Mouse (Mus musculus) midbrain, embryonic 13.5 days (tissue): ENCODE measurements around the gene Naif1. TPM values are rescaled to one million over a fixed set of nuclear protein-coding genes. Genes with fewer than 3 reads are reported as not detected.
A peak's percentile ranks its signal among the peaks of the same experiment; 100 is the strongest.

Experiments used
- ATAC-seq: fragments of 200-750 bp; cut with Nextera tagmentation; 2 replicates; pipeline ENCODE4 v1.8.0; 2017; ENCODE audit warnings: mild to moderate bottlenecking, moderate TSS enrichment, moderate library complexity
- H3K27ac ChIP-seq: fragments of 300-500 bp; sonication (generic); 2 replicates; pipeline ENCODE4 v1.5.1; 2015; ENCODE audit warnings: inconsistent platforms, mild to moderate bottlenecking, moderate library complexity
- H3K27me3 ChIP-seq: fragments of 300-500 bp; sonication (generic); 2 replicates; pipeline ENCODE4 v1.6.1; 2015; ENCODE audit warnings: mild to moderate bottlenecking, inconsistent platforms
- H3K36me3 ChIP-seq: fragments of 300-500 bp; sonication (generic); 2 replicates; pipeline ENCODE4 v1.6.1; 2015; ENCODE audit warnings: mild to moderate bottlenecking, inconsistent platforms
- H3K4me1 ChIP-seq: fragments of 300-500 bp; sonication (generic); replicated peaks from 2 replicates; pipeline ENCODE4 v1.6.1; 2015; ENCODE audit warnings: inconsistent platforms
- H3K4me2 ChIP-seq: fragments of 300-500 bp; sonication (generic); replicated peaks from 2 replicates; pipeline ENCODE4 v1.6.1; 2015; ENCODE audit warnings: moderate library complexity, mild to moderate bottlenecking, inconsistent platforms
- H3K4me3 ChIP-seq: fragments of 300-500 bp; sonication (generic); replicated peaks from 2 replicates; pipeline ENCODE4 v1.5.1; 2015; ENCODE audit warnings: mild to moderate bottlenecking, inconsistent platforms
- H3K9ac ChIP-seq: fragments of 300-500 bp; sonication (generic); replicated peaks from 2 replicates; pipeline ENCODE4 v1.6.1; 2015; ENCODE audit warnings: mild to moderate bottlenecking, inconsistent platforms
- H3K9me3 ChIP-seq: fragments of 300-500 bp; sonication (generic); 2 replicates; pipeline ENCODE4 v1.6.1; 2016; ENCODE audit warnings: mild to moderate bottlenecking, inconsistent platforms
- WGBS: fragments of 180-500 bp; shearing (Covaris S2); methylation state at CpG from one replicate; pipeline ENCODE4 v1.1.7; 2015; 5-methylcytosine and 5-hydroxymethylcytosine counted together
- polyA plus RNA-seq: library from polyadenylated mRNA; unstranded; fragments of >200 nt; fragmentation: Nextera tagmentation; extraction: Ambion mirVana; gene quantifications from 2 replicates; pipeline ENCODE4 v1.2.1, GENCODE M21; 2015

Naif1 gene
- polyA plus RNA-seq, 1 experiment from 2014 or later, result 6.1 TPM

GRCm38 (mm10) chr2:32429215-32429891, 20.9 kb upstream of the Naif1 start:
- Histone ChIP-seq H3K9me3 (no peaks in the 10 kb centered on the region), H3K4me2 (peak overlapping the region; percentile 69), H3K36me3 (no peaks in the 10 kb centered on the region), H3K27ac (peak overlapping the region; percentile 87), H3K4me3 (peak overlapping the region; percentile 59), H3K27me3 (no peaks in the 10 kb centered on the region), H3K4me1 (peaks cover 53% of the 10 kb centered on the region), H3K9ac (peak overlapping the region; percentile 79)
- no peak for ATAC-seq
- WGBS, result 78% methylated on average over 4 of the region's 4 CpGs

- peak; percentile 96 for ATAC-seq
- 5% methylated on average over 18 of the region's 18 CpGs for WGBS
- peak overlapping the region; percentile 79 for H3K9ac ChIP-seq
- H3K4me2 ChIP-seq, result peak overlapping the region; percentile 69
- H3K9me3 ChIP-seq, result no peaks in the 10 kb centered on the region
- peak overlapping the region; percentile 59 for H3K4me3 ChIP-seq
- peak overlapping the region; percentile 85 for H3K27ac ChIP-seq
- H3K27me3 ChIP-seq, result no peaks in the 10 kb centered on the region
- peaks cover 49% of the 10 kb centered on the region for H3K4me1 ChIP-seq
- H3K36me3 ChIP-seq, result no peaks in the 10 kb centered on the region
Measured at GRCm38 (mm10) chr2:32430701-32431676, 19.3 kb upstream of the Naif1 start.

- Histone ChIP-seq H3K4me3 (no peak overlapping the region), H3K27ac (peak overlapping the region; percentile 59), H3K36me3 (no peaks in the 10 kb centered on the region), H3K9me3 (no peaks in the 10 kb centered on the region), H3K4me1 (peaks cover 39% of the 10 kb centered on the region), H3K9ac (0 out of 2 replicates have a peak overlapping the region, but pooled peaks have one; percentile 41), H3K27me3 (no peaks in the 10 kb centered on the region), H3K4me2 (no peak overlapping the region)
- ATAC-seq, result 0 out of 2 replicates have a peak, but pooled peaks have one; percentile 37
- 61% methylated on average over 3 of the region's 3 CpGs for WGBS
Measured at GRCm38 (mm10) chr2:32436686-32437372, 13.4 kb upstream of the Naif1 start.

GRCm38 (mm10) chr2:32437612-32438166, 12.6 kb upstream of the Naif1 start:
- Histone ChIP-seq H3K27ac (peak overlapping the region; percentile 59; the same call in 1 of the 2 replicates), H3K4me2 (no peak overlapping the region), H3K27me3 (no peaks in the 10 kb centered on the region), H3K4me3 (no peak overlapping the region), H3K4me1 (peaks cover 37% of the 10 kb centered on the region), H3K36me3 (no peaks in the 10 kb centered on the region), H3K9ac (0 out of 2 replicates have a peak overlapping the region, but pooled peaks have one; percentile 41), H3K9me3 (no peaks in the 10 kb centered on the region)
- no peak for ATAC-seq
- WGBS, result 52% methylated on average over 2 of the region's 2 CpGs

- 84% methylated on average over 3 of the region's 3 CpGs for WGBS
- H3K4me1 ChIP-seq, result peaks cover 37% of the 10 kb centered on the region
Measured at GRCm38 (mm10) chr2:32438733-32439132, 11.5 kb upstream of the Naif1 start.

GRCm38 (mm10) chr2:32439177-32439576, 11.1 kb upstream of the Naif1 start:
- Histone ChIP-seq H3K9me3 (no peaks in the 10 kb centered on the region), H3K4me3 (no peak overlapping the region), H3K36me3 (no peaks in the 10 kb centered on the region), H3K9ac (no peak overlapping the region), H3K27me3 (no peaks in the 10 kb centered on the region), H3K4me1 (peaks cover 37% of the 10 kb centered on the region), H3K27ac (no peak overlapping the region), H3K4me2 (no peak overlapping the region)
- no peak for ATAC-seq
- 35% methylated on average over 6 of the region's 6 CpGs for WGBS

More at GRCm38 (mm10) chr2:32438733-32439132, 11.5 kb upstream of the Naif1 start:
- no peak overlapping the region for H3K27ac ChIP-seq
- no peaks in the 10 kb centered on the region for H3K27me3 ChIP-seq
- H3K4me2 ChIP-seq, result no peak overlapping the region
- H3K9me3 ChIP-seq, result no peaks in the 10 kb centered on the region
- H3K9ac ChIP-seq, result no peak overlapping the region
- no peaks in the 10 kb centered on the region for H3K36me3 ChIP-seq
- no peak for ATAC-seq
- no peak overlapping the region for H3K4me3 ChIP-seq

- Histone ChIP-seq H3K27ac (no peak overlapping the region; the same call in 1 of the 2 replicates), H3K4me1 (peaks cover 37% of the 10 kb centered on the region)
Measured at GRCm38 (mm10) chr2:32440164-32440563, 10.1 kb upstream of the Naif1 start.

GRCm38 (mm10) chr2:32440632-32441031, 9.6 kb upstream of the Naif1 start:
- 94% methylated on average over 1 of the region's 1 CpGs for WGBS

More at GRCm38 (mm10) chr2:32440164-32440563, 10.1 kb upstream of the Naif1 start:
- ATAC-seq, result no peak
- Histone ChIP-seq H3K36me3 (0 out of 2 replicates have a peak, but pooled peaks cover 7% of the 10 kb centered on the region), H3K4me2 (no peak overlapping the region), H3K4me3 (no peak overlapping the region), H3K27me3 (no peaks in the 10 kb centered on the region), H3K9me3 (no peaks in the 10 kb centered on the region), H3K9ac (no peak overlapping the region)
- 54% methylated on average over 2 of the region's 2 CpGs for WGBS

GRCm38 (mm10) chr2:32441550-32441949, 8.7 kb upstream of the Naif1 start:
- no peak for ATAC-seq

More at GRCm38 (mm10) chr2:32440632-32441031, 9.6 kb upstream of the Naif1 start:
- ATAC-seq, result no peak
- Histone ChIP-seq H3K27ac (0 out of 2 replicates have a peak overlapping the region, but pooled peaks have one; percentile 19), H3K9ac (no peak overlapping the region), H3K9me3 (no peaks in the 10 kb centered on the region), H3K36me3 (0 out of 2 replicates have a peak, but pooled peaks cover 7% of the 10 kb centered on the region), H3K4me1 (peaks cover 37% of the 10 kb centered on the region), H3K4me2 (no peak overlapping the region), H3K4me3 (no peak overlapping the region), H3K27me3 (no peaks in the 10 kb centered on the region)

GRCm38 (mm10) chr2:32445535-32445934, 4.7 kb upstream of the Naif1 start:
- no peak for ATAC-seq
- Histone ChIP-seq H3K4me2 (no peak overlapping the region), H3K4me1 (peaks cover 28% of the 10 kb centered on the region), H3K9ac (no peak overlapping the region), H3K9me3 (no peaks in the 10 kb centered on the region), H3K27me3 (no peaks in the 10 kb centered on the region), H3K4me3 (no peak overlapping the region), H3K36me3 (0 out of 2 replicates have a peak, but pooled peaks cover 7% of the 10 kb centered on the region), H3K27ac (no peak overlapping the region)
- 84% methylated on average over 1 of the region's 1 CpGs for WGBS

More at GRCm38 (mm10) chr2:32441550-32441949, 8.7 kb upstream of the Naif1 start:
- Histone ChIP-seq H3K9me3 (no peaks in the 10 kb centered on the region), H3K27me3 (no peaks in the 10 kb centered on the region), H3K4me2 (no peak overlapping the region), H3K4me3 (no peak overlapping the region), H3K27ac (no peak overlapping the region), H3K9ac (no peak overlapping the region), H3K36me3 (0 out of 2 replicates have a peak, but pooled peaks cover 7% of the 10 kb centered on the region), H3K4me1 (peaks cover 28% of the 10 kb centered on the region)
- 96% methylated on average over 2 of the region's 2 CpGs for WGBS
